Mouse (Mus musculus): Measurements from ENCODE around the gene Cds2. TPM values are rescaled to one million over a fixed set of nuclear protein-coding genes. Genes with fewer than 3 reads are reported as not detected.
"Not testable (repeated sequence)": the region's sequence is repeated elsewhere in the genome, so short reads cannot be mapped to it uniquely, and the experiment has no call there.

Cds2 gene
- polyA plus RNA-seq (2016; fragmentation: Nextera tagmentation; extraction: Ambion mirVana) = 26.7 and 34.2 TPM in 2 replicates

DNA sequence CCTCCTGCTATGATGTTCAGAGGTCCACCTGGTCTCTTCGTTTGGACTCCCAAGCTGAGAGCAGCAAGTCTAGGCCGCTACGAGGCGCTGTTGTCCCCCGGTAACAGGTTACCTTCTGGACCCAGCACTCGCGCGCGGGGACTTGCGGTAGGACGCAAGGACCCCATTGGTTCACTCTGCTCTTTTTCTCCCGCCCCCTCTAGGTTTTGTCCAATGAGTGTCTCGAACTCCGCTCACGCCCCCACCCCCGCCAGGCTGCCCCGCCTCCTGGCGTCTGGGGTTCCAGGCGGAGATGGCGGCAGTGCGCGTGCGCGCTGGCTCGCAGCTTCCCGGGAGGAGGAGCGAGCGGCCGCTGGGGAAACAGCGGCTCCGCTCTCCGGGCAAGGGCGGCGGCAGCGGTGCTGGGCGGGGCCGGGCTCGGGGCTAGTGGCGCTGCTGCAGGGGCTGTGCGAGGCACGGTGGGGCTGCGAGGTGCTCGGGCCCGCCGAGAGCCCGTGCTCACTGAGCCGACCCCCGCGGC, at the start of gene Cds2:
Cds2 (plus strand) TSS at position 270 of the 520 bp plus-strand sequence.
- H3K27me3 ChIP-seq = no peaks in the 10 kb centered on the region
- peak within 1 kb of the TSS; percentile 89 for H3K9ac ChIP-seq (replicated peaks)
- no peaks in the 10 kb centered on the region for H3K9me3 ChIP-seq
- WGBS = under 1% methylated on average over 47 of the region's 49 CpGs
- H3K36me3 ChIP-seq = no peaks in the 10 kb centered on the region
- H3K27ac ChIP-seq = peak within 1 kb of the TSS; percentile 82
- peak within 1 kb of the TSS; percentile 91 for H3K4me3 ChIP-seq (replicated peaks)
- H3K4me2 ChIP-seq = peak within 1 kb of the TSS; percentile 70
- H3K4me1 ChIP-seq (replicated peaks) = peaks cover 12% of the 10 kb centered on the region
- ATAC-seq (ENCODE audit: insufficient number of reproducible peaks, insufficient read depth, low FRiP score, low TSS enrichment, low read depth) = peak; percentile 98

DNA sequence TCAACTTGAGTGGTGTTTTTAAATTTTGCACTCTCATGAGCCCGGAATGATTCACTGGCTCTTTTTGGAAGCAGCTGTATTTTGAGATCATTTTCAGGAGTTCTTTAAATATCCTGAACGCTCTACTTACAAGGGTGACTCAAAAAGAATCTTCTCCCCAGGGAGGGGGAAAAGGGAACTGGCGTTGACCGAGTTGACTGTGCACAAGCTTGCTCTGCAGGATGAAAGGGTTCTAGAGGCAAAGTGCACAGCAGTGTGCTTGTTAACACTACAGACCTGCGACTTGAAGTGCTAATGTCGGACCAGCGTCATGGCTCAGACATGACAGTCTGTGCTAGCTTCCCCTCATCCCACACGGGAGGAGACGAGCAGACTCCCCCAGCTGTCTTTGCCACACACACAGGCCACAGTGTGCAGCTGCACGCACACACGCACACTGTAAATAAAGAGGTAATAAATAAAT, 41.3 kb upstream of the Cds2 start:
- Histone ChIP-seq H3K4me1 (replicated peaks) (no peaks in the 10 kb centered on the region; the same call in 1 of the 2 replicates), H3K27me3 (no peaks in the 10 kb centered on the region), H3K4me2 (no peak overlapping the region), H3K27ac (no peak overlapping the region), H3K4me3 (replicated peaks) (no peak overlapping the region), H3K9ac (replicated peaks) (no peak overlapping the region), H3K36me3 (no peaks in the 10 kb centered on the region), H3K9me3 (no peaks in the 10 kb centered on the region)
- ATAC-seq (ENCODE audit: insufficient number of reproducible peaks, insufficient read depth, low FRiP score, low TSS enrichment, low read depth) = no peak
- 62% methylated on average over 11 of the region's 11 CpGs for WGBS

- WGBS = 88% methylated on average over 4 of the region's 4 CpGs
- H3K4me3 ChIP-seq (replicated peaks) = no peak overlapping the region
- H3K9me3 ChIP-seq = no peaks in the 10 kb centered on the region
- H3K27ac ChIP-seq = no peak overlapping the region
- H3K9ac ChIP-seq (replicated peaks) = no peak overlapping the region
- no peaks in the 10 kb centered on the region; the same call in 1 of the 2 replicates for H3K4me1 ChIP-seq (replicated peaks)
- no peak overlapping the region for H3K4me2 ChIP-seq
- H3K36me3 ChIP-seq = no peaks in the 10 kb centered on the region
- no peak for ATAC-seq (ENCODE audit: insufficient number of reproducible peaks, insufficient read depth, low FRiP score, low TSS enrichment, low read depth)
- no peaks in the 10 kb centered on the region for H3K27me3 ChIP-seq
Measured at GRCm38 (mm10) chr2:132224359-132224758, 38.6 kb upstream of the Cds2 start.

DNA sequence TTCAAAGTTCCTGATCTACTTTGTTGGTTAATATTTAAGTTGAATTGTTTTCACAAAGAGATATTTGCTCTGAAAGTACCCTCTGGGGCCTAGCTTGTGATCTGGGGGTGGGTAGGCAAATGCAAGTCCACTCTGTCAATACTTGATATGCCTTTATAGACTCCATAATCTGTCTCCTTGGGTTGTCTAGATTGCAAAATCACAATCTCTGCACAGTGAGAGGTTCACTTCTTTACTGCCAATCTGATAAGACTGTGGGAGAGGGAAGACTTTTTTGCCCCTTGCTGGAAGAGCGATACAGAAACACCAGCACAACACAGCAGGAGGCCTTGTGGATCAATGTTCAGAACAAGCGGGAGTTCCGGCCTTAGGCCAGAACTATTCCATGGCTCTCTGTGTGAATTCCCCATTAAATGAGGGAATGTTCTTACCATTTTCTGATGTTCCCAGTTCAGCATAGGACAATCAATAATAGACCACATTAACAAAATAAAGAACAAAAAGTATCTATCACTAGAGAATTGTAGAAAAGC, 30.5 kb upstream of the Cds2 start:
- Histone ChIP-seq H3K4me3 (replicated peaks) (no peak overlapping the region), H3K4me2 (no peak overlapping the region), H3K36me3 (no peaks in the 10 kb centered on the region), H3K4me1 (replicated peaks) (no peaks in the 10 kb centered on the region), H3K27me3 (no peaks in the 10 kb centered on the region), H3K9ac (replicated peaks) (no peak overlapping the region), H3K9me3 (no peaks in the 10 kb centered on the region), H3K27ac (no peak overlapping the region)
- no peak for ATAC-seq (ENCODE audit: insufficient number of reproducible peaks, insufficient read depth, low FRiP score, low TSS enrichment, low read depth)
- WGBS = 87% methylated on average over 3 of the region's 3 CpGs

DNA sequence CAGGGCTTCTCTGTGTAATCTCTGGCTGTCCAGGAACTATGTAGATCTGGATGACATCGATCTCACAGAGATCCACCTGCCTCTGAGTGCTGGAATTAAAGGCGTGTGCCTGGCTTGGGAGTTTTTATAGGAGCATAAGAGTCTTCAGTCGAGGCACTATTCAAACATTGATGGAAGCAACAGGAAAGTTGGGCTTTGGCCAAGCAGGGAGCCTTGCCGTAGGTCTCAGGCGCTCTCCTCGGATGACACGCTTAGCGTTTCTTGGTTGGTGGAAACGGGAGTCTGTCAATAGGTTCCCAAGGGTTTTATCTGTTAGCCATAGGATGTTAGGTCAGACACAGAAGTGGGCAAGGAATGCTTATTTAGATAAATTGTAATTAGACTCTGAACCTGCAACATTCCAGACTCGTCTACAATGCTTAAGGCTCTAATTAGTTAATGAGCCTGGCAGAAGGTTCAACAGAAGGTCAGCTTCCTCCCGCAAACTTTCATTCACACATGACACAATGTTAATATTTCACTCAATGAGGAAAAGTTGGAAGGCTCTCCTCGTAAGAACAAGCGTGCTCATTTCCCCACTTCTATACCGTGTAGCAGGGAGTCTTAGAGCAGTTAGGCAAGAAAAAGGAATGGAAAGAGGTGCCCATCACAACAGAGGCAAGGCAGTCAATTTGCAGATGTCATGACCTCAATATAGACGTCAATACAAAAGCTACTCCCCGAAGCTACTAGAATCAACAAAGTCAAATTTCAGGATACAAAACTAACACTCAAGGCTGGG, 28.8 kb upstream of the Cds2 start:
- no peak overlapping the region for H3K27ac ChIP-seq
- no peak for ATAC-seq (ENCODE audit: insufficient number of reproducible peaks, insufficient read depth, low FRiP score, low TSS enrichment, low read depth)
- no peak overlapping the region for H3K9ac ChIP-seq (replicated peaks)
- no peak overlapping the region for H3K4me2 ChIP-seq
- H3K4me3 ChIP-seq (replicated peaks) = no peak overlapping the region
- H3K27me3 ChIP-seq = no peaks in the 10 kb centered on the region
- no peaks in the 10 kb centered on the region for H3K36me3 ChIP-seq
- WGBS = 67% methylated on average over 16 of the region's 16 CpGs
- no peaks in the 10 kb centered on the region for H3K4me1 ChIP-seq (replicated peaks)
- H3K9me3 ChIP-seq = no peaks in the 10 kb centered on the region

DNA sequence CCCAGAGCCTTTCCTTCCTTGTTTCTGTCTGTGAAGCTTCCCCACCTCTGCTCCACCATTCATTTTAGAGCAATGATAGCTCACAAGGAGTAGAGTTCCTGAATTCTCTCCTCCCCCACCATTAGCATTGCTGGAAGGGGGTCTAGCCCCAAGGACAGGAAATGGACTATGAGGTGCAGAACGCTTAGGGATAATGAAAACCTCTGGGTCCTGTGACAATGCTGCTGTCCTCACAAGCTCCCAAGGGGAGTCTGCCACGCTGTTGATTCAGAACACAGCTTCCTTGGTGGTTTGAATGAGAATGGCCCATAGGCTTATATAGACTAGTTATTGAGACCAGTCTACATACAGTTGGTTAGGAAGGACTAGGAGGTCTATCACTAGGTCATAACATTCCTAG, 27.7 kb upstream of the Cds2 start:
- H3K9ac ChIP-seq (replicated peaks) = no peak overlapping the region
- no peak overlapping the region for H3K27ac ChIP-seq
- 45% methylated on average over 2 of the region's 2 CpGs for WGBS
- no peak overlapping the region for H3K4me2 ChIP-seq
- no peak for ATAC-seq (ENCODE audit: insufficient number of reproducible peaks, insufficient read depth, low FRiP score, low TSS enrichment, low read depth)
- no peaks in the 10 kb centered on the region for H3K4me1 ChIP-seq (replicated peaks)
- no peak overlapping the region for H3K4me3 ChIP-seq (replicated peaks)
- no peaks in the 10 kb centered on the region for H3K9me3 ChIP-seq
- no peaks in the 10 kb centered on the region for H3K36me3 ChIP-seq
- no peaks in the 10 kb centered on the region for H3K27me3 ChIP-seq

DNA sequence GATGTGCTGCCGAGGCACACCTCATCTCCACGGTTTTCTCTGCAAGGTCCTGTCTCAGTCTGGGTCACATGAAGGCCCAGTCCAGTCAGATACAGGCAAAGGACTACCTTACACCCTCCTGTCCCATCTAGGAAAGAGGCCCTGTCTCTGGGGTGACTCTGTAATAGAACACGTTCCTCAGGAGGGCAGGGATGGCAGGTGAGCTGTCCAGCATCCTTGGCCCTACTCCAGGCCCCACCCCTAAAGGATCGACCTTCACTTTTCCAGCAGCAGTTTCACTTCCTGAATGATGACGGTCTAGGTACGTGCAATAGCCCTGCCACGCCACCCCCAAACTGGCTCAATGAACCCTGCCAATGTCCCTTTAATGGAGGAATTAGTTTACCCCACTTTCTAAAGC, 27.0 kb upstream of the Cds2 start:
- no peaks in the 10 kb centered on the region for H3K36me3 ChIP-seq
- no peak overlapping the region for H3K4me2 ChIP-seq
- no peak overlapping the region for H3K4me3 ChIP-seq (replicated peaks)
- H3K4me1 ChIP-seq (replicated peaks) = no peaks in the 10 kb centered on the region
- H3K27ac ChIP-seq = no peak overlapping the region
- H3K9ac ChIP-seq (replicated peaks) = no peak overlapping the region
- ATAC-seq (ENCODE audit: insufficient number of reproducible peaks, insufficient read depth, low FRiP score, low TSS enrichment, low read depth) = no peak
- H3K9me3 ChIP-seq = no peaks in the 10 kb centered on the region
- no peaks in the 10 kb centered on the region for H3K27me3 ChIP-seq
- 73% methylated on average over 7 of the region's 7 CpGs for WGBS

DNA sequence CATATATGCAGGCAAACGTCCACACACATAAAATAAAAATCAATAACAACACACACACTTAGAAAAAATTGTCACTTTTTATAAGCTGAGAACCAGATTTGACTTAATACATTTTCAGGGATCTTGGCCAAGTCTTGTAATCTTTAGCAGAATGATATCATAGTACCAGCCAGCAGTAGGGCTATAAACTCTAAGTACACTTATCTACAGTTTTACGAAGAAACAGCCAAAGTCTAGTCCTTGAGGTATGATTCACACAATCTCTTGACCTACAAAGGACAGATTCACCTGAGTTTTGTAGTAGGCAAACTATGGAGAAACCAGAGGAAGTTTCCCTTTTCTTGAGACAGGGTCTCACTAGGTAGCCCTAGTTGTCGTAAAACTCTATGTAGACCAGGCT, 23.5 kb upstream of the Cds2 start:
- 90% methylated on average over 3 of the region's 3 CpGs for WGBS
- H3K9ac ChIP-seq (replicated peaks); H3K4me2 ChIP-seq; H3K4me1 ChIP-seq (replicated peaks); ATAC-seq (ENCODE audit: insufficient number of reproducible peaks, insufficient read depth, low FRiP score, low TSS enrichment, low read depth); H3K4me3 ChIP-seq (replicated peaks); H3K27me3 ChIP-seq; H3K9me3 ChIP-seq; H3K27ac ChIP-seq: not testable (repeated sequence)
- H3K36me3 ChIP-seq = peaks cover 28% of the 10 kb centered on the region

GRCm38 (mm10) chr2:132240457-132240856, 22.5 kb upstream of the Cds2 start:
- H3K4me1 ChIP-seq (replicated peaks); H3K9ac ChIP-seq (replicated peaks); H3K4me3 ChIP-seq (replicated peaks); H3K27ac ChIP-seq; H3K9me3 ChIP-seq; ATAC-seq (ENCODE audit: insufficient number of reproducible peaks, insufficient read depth, low FRiP score, low TSS enrichment, low read depth); H3K27me3 ChIP-seq; H3K4me2 ChIP-seq: not testable (repeated sequence)
- 38% methylated on average over 9 of the region's 10 CpGs for WGBS
- H3K36me3 ChIP-seq = peaks cover 35% of the 10 kb centered on the region

DNA sequence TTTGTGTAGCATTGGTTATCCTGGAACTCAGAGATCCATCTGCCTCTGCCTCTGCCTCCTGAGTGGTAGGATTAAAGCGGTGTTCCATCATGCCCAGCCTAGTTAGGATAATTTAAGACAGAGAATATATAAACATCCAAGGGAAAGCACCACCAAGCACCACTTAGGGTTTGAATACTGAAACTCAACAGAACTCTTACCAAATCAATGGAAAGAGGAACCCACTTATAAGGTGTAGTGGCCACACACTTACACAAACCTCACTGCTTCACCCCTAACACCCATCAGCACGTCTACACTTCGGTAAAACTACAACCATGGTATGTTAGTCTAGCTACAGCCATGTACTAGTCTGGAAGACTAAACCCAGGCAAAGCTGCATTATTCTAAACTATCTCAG, 19.6 kb upstream of the Cds2 start:
- no peak overlapping the region for H3K9ac ChIP-seq (replicated peaks)
- peaks cover 7% of the 10 kb centered on the region for H3K4me1 ChIP-seq (replicated peaks)
- peaks cover 38% of the 10 kb centered on the region for H3K36me3 ChIP-seq
- H3K4me2 ChIP-seq = no peak overlapping the region
- ATAC-seq (ENCODE audit: insufficient number of reproducible peaks, insufficient read depth, low FRiP score, low TSS enrichment, low read depth) = no peak
- no peak overlapping the region for H3K4me3 ChIP-seq (replicated peaks)
- 91% methylated on average over 3 of the region's 3 CpGs for WGBS
- H3K27me3 ChIP-seq = no peaks in the 10 kb centered on the region
- H3K9me3 ChIP-seq = no peaks in the 10 kb centered on the region
- no peak overlapping the region for H3K27ac ChIP-seq

DNA sequence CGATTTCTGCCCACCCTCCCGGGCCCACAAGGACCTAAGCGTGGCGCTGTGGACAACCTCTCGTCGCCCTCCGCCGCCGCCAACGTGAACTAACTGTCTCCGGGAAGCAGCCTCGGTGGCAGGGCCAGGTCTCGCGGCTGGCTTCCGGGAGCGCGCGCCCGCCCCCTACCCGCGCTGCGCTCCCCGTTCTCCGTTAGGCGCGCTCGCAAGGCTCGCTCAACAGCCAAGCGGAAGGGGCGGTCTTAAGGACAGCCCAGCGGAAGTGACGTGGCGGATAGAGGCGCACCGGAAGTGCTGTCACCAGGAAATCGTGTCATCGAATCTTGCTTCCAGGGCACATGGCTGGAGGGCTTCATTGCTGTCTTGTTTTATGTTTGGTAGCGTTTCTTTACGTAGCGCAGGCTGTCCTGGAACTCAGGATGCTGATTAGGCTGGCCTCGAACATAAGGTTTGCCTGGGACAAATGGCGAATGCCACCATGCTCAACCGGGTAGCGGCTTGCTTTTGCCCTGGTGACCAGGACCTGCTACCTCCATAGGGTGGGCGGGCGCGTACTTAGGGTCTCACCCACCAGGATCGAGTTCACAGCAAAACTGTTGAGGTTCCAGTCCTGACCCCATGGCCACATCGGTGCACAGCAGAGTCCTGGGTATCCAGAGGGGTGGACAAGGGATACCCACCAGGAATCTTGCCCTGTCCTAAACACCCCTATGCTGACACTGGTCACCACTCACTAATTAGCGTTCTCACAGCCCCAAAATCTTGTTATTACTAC, 15.2 kb upstream of the Cds2 start, which contains the start of gene Tmem230:
Tmem230 (minus strand) TSS at position 269 of the 775 bp plus-strand sequence.
- H3K27me3 ChIP-seq = no peaks in the 10 kb centered on the region
- peaks cover 26% of the 10 kb centered on the region for H3K4me1 ChIP-seq (replicated peaks)
- no peaks in the 10 kb centered on the region for H3K9me3 ChIP-seq
- H3K4me3 ChIP-seq (replicated peaks) = peak within 1 kb of the TSS; percentile 57
- peak within 1 kb of the TSS; percentile 84 for H3K27ac ChIP-seq
- peaks cover 54% of the 10 kb centered on the region for H3K36me3 ChIP-seq
- WGBS = 5% methylated on average over 50 of the region's 50 CpGs
- peak within 1 kb of the TSS; percentile 74 for H3K4me2 ChIP-seq
- ATAC-seq (ENCODE audit: insufficient number of reproducible peaks, insufficient read depth, low FRiP score, low TSS enrichment, low read depth) = peak; percentile 89
- H3K9ac ChIP-seq (replicated peaks) = peak within 1 kb of the TSS; percentile 75
